Mouse (Mus musculus) heart, adult 11 months (tissue): ENCODE measurements around the gene Eef1akmt3.
"Not testable (repeated sequence)": the region's sequence is repeated elsewhere in the genome, so short reads cannot be mapped to it uniquely, and the experiment has no call there.

ENCODE experiments used
- DNase-seq: peaks from one replicate; pipeline ENCODE4 v3.0.0; 2022

Eef1akmt3 gene

GRCm38 (mm10) chr10:127041274-127041766 lies at the start of gene Eef1akmt3, which contains the start of gene Mettl1:
TSS of gene Eef1akmt3 (minus strand) at chr10:127041513.
TSS of gene Mettl1 (plus strand) at chr10:127041414.
- DNase-seq = peak; percentile 96

GRCm38 (mm10) chr10:127090560-127091411 lies 49.5 kb upstream of the Eef1akmt3 start:
- DNase-seq = peak; percentile 93

GRCm38 (mm10) chr10:127085633-127086032 lies 44.3 kb upstream of the Eef1akmt3 start:
- no peak for DNase-seq

- DNase-seq = peak; percentile 86
These were observed 43.7 kb upstream of the Eef1akmt3 start for GRCm38 (mm10) chr10:127085052-127085451.

GRCm38 (mm10) chr10:127083915-127084306 lies 42.6 kb upstream of the Eef1akmt3 start:
- DNase-seq = no peak

- DNase-seq = peak; percentile 88
These were observed 42.1 kb upstream of the Eef1akmt3 start for GRCm38 (mm10) chr10:127083292-127083914.

GRCm38 (mm10) chr10:127081996-127082620 lies 40.8 kb upstream of the Eef1akmt3 start:
- no peak for DNase-seq

- peak; percentile 98 for DNase-seq
These were observed 39.8 kb upstream of the Eef1akmt3 start for GRCm38 (mm10) chr10:127080901-127081780.

GRCm38 (mm10) chr10:127079665-127080391 lies 38.5 kb upstream of the Eef1akmt3 start:
- DNase-seq = no peak

- peak; percentile 97 for DNase-seq
These were observed 37.6 kb upstream of the Eef1akmt3 start for GRCm38 (mm10) chr10:127078677-127079575.

- peak; percentile 95 for DNase-seq
These were observed 36.8 kb upstream of the Eef1akmt3 start for GRCm38 (mm10) chr10:127078001-127078676.

- no peak for DNase-seq
These were observed 36.2 kb upstream of the Eef1akmt3 start for GRCm38 (mm10) chr10:127077515-127077914.

GRCm38 (mm10) chr10:127076082-127076481 lies 34.8 kb upstream of the Eef1akmt3 start:
- DNase-seq = peak; percentile 95

GRCm38 (mm10) chr10:127075651-127076050 lies 34.3 kb upstream of the Eef1akmt3 start:
- peak; percentile 97 for DNase-seq

- peak; percentile 93 for DNase-seq
These were observed 33.8 kb upstream of the Eef1akmt3 start, which contains the start of gene Agap2 for GRCm38 (mm10) chr10:127075080-127075479. TSS of gene Agap2 (plus strand) at chr10:127075284.

- DNase-seq = no peak
These were observed 32.7 kb upstream of the Eef1akmt3 start for GRCm38 (mm10) chr10:127073981-127074380.

- DNase-seq = not testable (repeated sequence)
These were observed 31.7 kb upstream of the Eef1akmt3 start for GRCm38 (mm10) chr10:127072969-127073368.

GRCm38 (mm10) chr10:127072270-127072669 lies 31.0 kb upstream of the Eef1akmt3 start:
- not testable (repeated sequence) for DNase-seq

- DNase-seq = peak; percentile 88
These were observed 29.9 kb upstream of the Eef1akmt3 start for GRCm38 (mm10) chr10:127071203-127071602.
